Mouse (Mus musculus) kidney, embryonic 14.5 days (tissue): Measurements from ENCODE around the gene Sec31a. TPM values are rescaled to one million over a fixed set of nuclear protein-coding genes. Genes with fewer than 3 reads are reported as not detected.

Experiments used
- ATAC-seq: fragments of 200-750 bp; cut with Nextera tagmentation; 2 replicates; pipeline ENCODE4 v1.8.0; 2017; ENCODE audit warnings: moderate number of reproducible peaks, mild to moderate bottlenecking, moderate TSS enrichment, moderate library complexity; ENCODE audit not compliant: low FRiP score, low TSS enrichment
- H3K27ac ChIP-seq: fragments of 300-500 bp; sonication (generic); 2 replicates; pipeline ENCODE4 v1.5.1; 2014; ENCODE audit warnings: low read depth, mild to moderate bottlenecking, low read length, moderate library complexity, mixed read lengths
- H3K27me3 ChIP-seq: fragments of 300-500 bp; sonication (generic); 2 replicates; pipeline ENCODE4 v1.6.1; 2014; ENCODE audit warnings: mild to moderate bottlenecking, low read length; ENCODE audit not compliant: control insufficient read depth, insufficient read depth
- H3K36me3 ChIP-seq: fragments of 300-500 bp; sonication (generic); 2 replicates; pipeline ENCODE4 v1.6.1; 2014; ENCODE audit warnings: low read length, mixed read lengths; ENCODE audit not compliant: control insufficient read depth, insufficient read depth
- H3K4me1 ChIP-seq: fragments of 300-500 bp; sonication (generic); 2 replicates; pipeline ENCODE4 v1.6.1; 2014; ENCODE audit warnings: low read length, mixed read lengths; ENCODE audit not compliant: control insufficient read depth, insufficient read depth
- H3K4me2 ChIP-seq: fragments of 300-500 bp; sonication (generic); replicated peaks from 2 replicates; pipeline ENCODE4 v1.6.1; 2014; ENCODE audit warnings: low read depth, mild to moderate bottlenecking, low read length
- H3K4me3 ChIP-seq: fragments of 300-500 bp; sonication (generic); 2 replicates; pipeline ENCODE4 v1.5.1; 2014; ENCODE audit warnings: mild to moderate bottlenecking, low read length
- H3K9ac ChIP-seq: fragments of 300-500 bp; sonication (generic); 2 replicates; pipeline ENCODE4 v1.6.1; 2014; ENCODE audit warnings: low read depth, mild to moderate bottlenecking, low read length, moderate library complexity
- H3K9me3 ChIP-seq: fragments of 300-500 bp; sonication (generic); 2 replicates; pipeline ENCODE4 v1.6.1; 2016; ENCODE audit warnings: low read length; ENCODE audit not compliant: control insufficient read depth
- WGBS: fragments of 180-500 bp; shearing (Covaris S2); extraction: QIAGEN DNeasy Blood & Tissue Kit; methylation state at CpG from one replicate; pipeline ENCODE4 v1.1.7; 2014; 5-methylcytosine and 5-hydroxymethylcytosine counted together
- polyA plus RNA-seq: library from polyadenylated mRNA; unstranded; fragments of >200 nt; fragmentation: Nextera tagmentation; extraction: Ambion mirVana; gene quantifications from 2 replicates; pipeline ENCODE4 v1.2.1, GENCODE M21; 2014

Sec31a gene
- polyA plus RNA-seq, 1 experiment from 2014 or later = 163 TPM

DNA sequence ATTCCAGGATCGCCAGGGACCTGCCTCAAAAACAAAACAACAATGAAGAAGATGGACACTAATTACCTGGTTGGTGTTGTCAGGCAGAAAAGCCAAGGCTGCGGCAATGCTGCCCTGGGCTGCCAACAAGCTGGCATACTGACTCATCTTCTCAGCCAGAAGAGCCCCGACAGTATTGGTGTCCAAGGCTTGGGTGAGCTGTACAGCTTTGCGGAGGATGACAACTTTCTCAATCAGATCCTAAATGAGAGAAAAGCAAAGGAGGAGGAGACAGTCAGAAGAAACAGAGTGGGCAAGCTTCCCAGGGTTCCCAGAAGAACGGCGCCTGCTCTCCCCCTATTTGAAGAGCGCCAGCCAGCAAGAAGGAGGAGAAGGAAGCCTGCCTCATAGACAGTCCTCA lies 34.9 kb downstream of the Sec31a start:
- H3K4me1 ChIP-seq = no peaks in the 10 kb centered on the region
- no peaks in the 10 kb centered on the region for H3K9me3 ChIP-seq
- peaks cover 95% of the 10 kb centered on the region for H3K36me3 ChIP-seq
- no peak overlapping the region for H3K27ac ChIP-seq
- no peak overlapping the region for H3K9ac ChIP-seq
- no peaks in the 10 kb centered on the region for H3K27me3 ChIP-seq
- WGBS = 96% methylated on average over 7 of the region's 7 CpGs
- H3K4me2 ChIP-seq = no peak overlapping the region
- no peak for ATAC-seq
- H3K4me3 ChIP-seq = no peak overlapping the region

DNA sequence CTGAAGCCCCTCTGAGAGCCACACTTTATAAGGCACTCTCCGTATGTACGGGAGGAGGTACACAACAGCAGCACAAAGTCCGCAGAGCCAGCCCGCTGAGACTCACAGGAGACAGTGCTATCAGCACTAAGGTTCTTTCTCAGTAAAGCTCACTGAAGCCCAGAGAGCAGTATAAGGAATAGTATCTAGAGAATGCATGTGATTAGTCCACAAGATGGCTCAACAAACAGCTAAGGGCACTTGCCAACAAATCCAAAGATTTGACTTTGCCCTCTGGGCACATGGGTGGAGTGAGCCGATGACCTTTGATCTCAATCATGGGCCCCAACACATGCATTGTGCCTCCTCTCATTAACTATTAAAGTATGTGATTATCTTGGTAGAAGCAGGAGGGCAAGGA lies 35.8 kb downstream of the Sec31a start:
- peaks cover 97% of the 10 kb centered on the region for H3K36me3 ChIP-seq
- H3K9me3 ChIP-seq = no peaks in the 10 kb centered on the region
- no peaks in the 10 kb centered on the region for H3K4me1 ChIP-seq
- no peaks in the 10 kb centered on the region for H3K27me3 ChIP-seq
- 94% methylated on average over 5 of the region's 5 CpGs for WGBS
- no peak for ATAC-seq
- no peak overlapping the region for H3K27ac ChIP-seq
- H3K4me3 ChIP-seq = no peak overlapping the region
- no peak overlapping the region for H3K9ac ChIP-seq
- no peak overlapping the region for H3K4me2 ChIP-seq

DNA sequence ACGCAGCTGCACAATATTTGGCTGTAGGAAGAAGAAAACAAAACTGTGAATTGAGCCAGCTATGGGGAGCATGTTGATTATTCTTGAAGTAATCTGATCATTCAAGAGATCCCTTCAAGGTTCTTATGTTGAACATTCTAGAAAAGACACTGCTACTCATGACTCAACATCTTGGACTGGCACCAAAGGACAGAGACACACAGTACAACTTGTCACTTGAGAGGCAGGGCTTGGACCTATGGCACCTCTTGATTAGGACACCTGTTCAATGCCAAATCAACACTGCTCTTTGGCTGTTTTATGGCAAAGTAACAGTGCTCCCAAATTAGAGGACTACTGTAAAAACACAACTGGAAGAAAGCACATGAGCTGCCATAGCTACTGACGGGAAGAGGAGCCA lies 37.1 kb downstream of the Sec31a start:
- Histone ChIP-seq H3K36me3 (peaks cover 97% of the 10 kb centered on the region), H3K9me3 (no peaks in the 10 kb centered on the region), H3K9ac (no peak overlapping the region), H3K4me3 (no peak overlapping the region), H3K4me2 (no peak overlapping the region), H3K27ac (no peak overlapping the region), H3K27me3 (no peaks in the 10 kb centered on the region), H3K4me1 (no peaks in the 10 kb centered on the region)
- WGBS = 97% methylated on average over 2 of the region's 2 CpGs
- no peak for ATAC-seq

- H3K27ac ChIP-seq = no peak overlapping the region
- WGBS = 90% methylated on average over 5 of the region's 5 CpGs
- H3K9ac ChIP-seq = no peak overlapping the region
- no peaks in the 10 kb centered on the region for H3K4me1 ChIP-seq
- no peak overlapping the region for H3K4me2 ChIP-seq
- no peak overlapping the region for H3K4me3 ChIP-seq
- no peaks in the 10 kb centered on the region for H3K27me3 ChIP-seq
- ATAC-seq = no peak
- H3K36me3 ChIP-seq = peaks cover 94% of the 10 kb centered on the region
- no peaks in the 10 kb centered on the region for H3K9me3 ChIP-seq
These were observed 37.8 kb downstream of the Sec31a start for GRCm38 (mm10) chr5:100378211-100378610.

- H3K36me3 ChIP-seq = peaks cover 94% of the 10 kb centered on the region
These were observed 38.7 kb downstream of the Sec31a start for GRCm38 (mm10) chr5:100377376-100377775.

DNA sequence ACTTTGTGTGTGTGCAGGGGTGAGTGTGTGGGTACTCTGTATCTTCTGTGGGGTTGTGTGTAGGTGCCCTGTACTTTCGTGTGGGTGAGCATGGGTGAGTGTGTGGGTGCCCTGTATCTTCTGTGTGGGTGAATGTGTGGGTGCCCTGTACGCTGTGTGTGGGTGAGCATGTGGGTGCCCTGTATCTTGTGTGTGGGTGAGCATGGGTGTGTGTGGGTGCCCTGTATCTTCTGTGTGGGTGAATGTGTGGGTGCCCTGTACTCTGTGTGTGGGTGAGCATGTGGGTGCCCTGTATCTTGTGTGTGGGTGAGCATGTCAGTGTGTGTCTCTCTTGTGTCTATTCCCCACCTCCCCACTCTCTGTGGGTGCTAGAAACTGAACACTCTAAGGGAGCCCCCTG lies 41.3 kb downstream of the Sec31a start:
- no peak overlapping the region for H3K4me3 ChIP-seq
- H3K9ac ChIP-seq = no peak overlapping the region
- H3K27ac ChIP-seq = no peak overlapping the region
- H3K9me3 ChIP-seq = no peaks in the 10 kb centered on the region
- H3K36me3 ChIP-seq = peaks cover 85% of the 10 kb centered on the region
- no peaks in the 10 kb centered on the region for H3K27me3 ChIP-seq
- no peak overlapping the region for H3K4me2 ChIP-seq
- peak; percentile 38; the same call in 1 of the 2 replicates for ATAC-seq
- H3K4me1 ChIP-seq = no peaks in the 10 kb centered on the region
- WGBS = 96% methylated on average over 2 of the region's 2 CpGs

More at GRCm38 (mm10) chr5:100377376-100377775, 38.7 kb downstream of the Sec31a start:
- Histone ChIP-seq H3K27ac (no peak overlapping the region), H3K27me3 (no peaks in the 10 kb centered on the region), H3K4me2 (no peak overlapping the region), H3K4me1 (no peaks in the 10 kb centered on the region), H3K9me3 (no peaks in the 10 kb centered on the region), H3K4me3 (no peak overlapping the region), H3K9ac (no peak overlapping the region)
- 76% methylated on average over 2 of the region's 2 CpGs for WGBS
- no peak for ATAC-seq

- Histone ChIP-seq H3K4me2 (no peak overlapping the region), H3K4me3 (no peak overlapping the region), H3K4me1 (no peaks in the 10 kb centered on the region), H3K9me3 (no peaks in the 10 kb centered on the region), H3K9ac (no peak overlapping the region), H3K27ac (no peak overlapping the region), H3K27me3 (no peaks in the 10 kb centered on the region), H3K36me3 (peaks cover 80% of the 10 kb centered on the region)
- WGBS = 57% methylated on average over 5 of the region's 5 CpGs
- peak; percentile 79 for ATAC-seq
These were observed 42.1 kb downstream of the Sec31a start for GRCm38 (mm10) chr5:100373952-100374351.

- no peak overlapping the region for H3K27ac ChIP-seq
- no peaks in the 10 kb centered on the region for H3K27me3 ChIP-seq
- H3K4me1 ChIP-seq = no peaks in the 10 kb centered on the region
- H3K4me3 ChIP-seq = no peak overlapping the region
- H3K9ac ChIP-seq = no peak overlapping the region
- WGBS = 58% methylated on average over 1 of the region's 1 CpGs
- peaks cover 78% of the 10 kb centered on the region for H3K36me3 ChIP-seq
- H3K9me3 ChIP-seq = no peaks in the 10 kb centered on the region
- no peak overlapping the region for H3K4me2 ChIP-seq
- ATAC-seq = no peak
These were observed 45.1 kb downstream of the Sec31a start for GRCm38 (mm10) chr5:100370919-100371318.

GRCm38 (mm10) chr5:100369825-100370459 lies 46.1 kb downstream of the Sec31a start:
- Histone ChIP-seq H3K9me3 (no peaks in the 10 kb centered on the region), H3K27me3 (no peaks in the 10 kb centered on the region), H3K36me3 (peaks cover 77% of the 10 kb centered on the region), H3K4me3 (no peak overlapping the region), H3K4me1 (no peaks in the 10 kb centered on the region), H3K27ac (no peak overlapping the region), H3K9ac (no peak overlapping the region), H3K4me2 (no peak overlapping the region)
- whole genome bisulfite sequencing = 89% methylated on average over 11 of the region's 11 CpGs
- no peak for ATAC-seq
